Comparison of ENCODE assay signal across 9 mouse cellular contexts in genomic region chr19:56342006-56342405, GRCm38 (mm10). TPM values are rescaled to one million over a fixed set of nuclear protein-coding genes. Genes with fewer than 3 reads are reported as not detected.
DNase-seq lines count a peak whose midpoint lies in the region; ATAC-seq and TF ChIP-seq lines count a peak whose summit lies in the region.
"Had no signal": no experiment of that assay in that cellular context is flagged by ENCODE, and none has a peak within 500 bp of the region (broad histone marks: within the 10 kb centered on the region; RNA-seq: fewer than 3 reads in every experiment).

No protein-coding gene starts in this region.

- H3K4me2 ChIP-seq in heart, embryonic 15.5 days: no peak overlapping the region

- WGBS in lung, adult 2 months: 48% methylated on average over 8 of the region's 8 CpGs
- WGBS in heart, embryonic 15.5 days: 61% methylated on average over 8 of the region's 8 CpGs

- TF ChIP-seq POLR2A in lung, adult 2 months (IDR thresholded peaks at IDR 0.05; ENCODE audit: borderline replicate concordance, extremely low read depth, low read depth, low read length): no peak

- DNase-seq in lung, adult 18-20 months: peak; percentile 11 to 21
- DNase-seq in lung, adult 2 months: no peak
- peak; percentile 15 for DNase-seq in cerebellum, adult 8-10 months
- peak; percentile 61 for DNase-seq in ovary, postnatal 14 days (ENCODE audit: low spot score)
- no peak for DNase-seq in left cerebral cortex, adult 8-10 months (ENCODE audit: low spot score in 2 of 2)
- no peak for DNase-seq in layer of hippocampus, adult 9-10 months (ENCODE audit: low spot score)

- no peak overlapping the region for H3K4me3 ChIP-seq in lung, adult 2 months (replicated peaks; ENCODE audit: extremely low read depth, low read depth, low read length)
- H3K4me3 ChIP-seq in heart, embryonic 15.5 days: no peak overlapping the region
- H3K4me3 ChIP-seq: myocyte had no signal

- no peaks in the 10 kb centered on the region for H3K9me3 ChIP-seq in heart, embryonic 15.5 days (replicated peaks)

- no peak for TF ChIP-seq CTCF in lung, adult 2 months (IDR thresholded peaks at IDR 0.05; ENCODE audit: insufficient read depth, low read length)

- peaks cover 40% of the 10 kb centered on the region for H3K36me3 ChIP-seq in heart, embryonic 15.5 days

- no peak overlapping the region for H3K27ac ChIP-seq in heart, embryonic 15.5 days

- no peaks in the 10 kb centered on the region for H3K4me1 ChIP-seq in lung, adult 2 months (ENCODE audit: control insufficient read depth, insufficient read depth, low read length)
- H3K4me1 ChIP-seq in heart, embryonic 15.5 days (replicated peaks): no peaks in the 10 kb centered on the region

- 0 out of 2 replicates have a peak, but pooled peaks have one; percentile 10 for ATAC-seq in heart, embryonic 15.5 days (replicated peaks; ENCODE audit: insufficient number of reproducible peaks, insufficient read depth, low FRiP score, low read depth)

- no peaks in the 10 kb centered on the region for H3K27me3 ChIP-seq in heart, embryonic 15.5 days

- no peak overlapping the region for H3K9ac ChIP-seq in heart, embryonic 15.5 days

RNA-seq across cellular contexts. Expression of gene Nrap, which starts 47.8 kb away (rescaled TPM):
- 1.3 and 9.4 TPM in 2 replicates for polyA plus RNA-seq in lung, adult 2 months (2012; rRNA removed)
- 37.8 and 43.0 TPM in 2 replicates for polyA plus RNA-seq in heart, embryonic 15.5 days (2015; fragmentation: Nextera tagmentation; extraction: Ambion mirVana)
- 1 to 10 TPM in 1 of 4 experiments, under 1 TPM in 3; 0.72 to 1.1 (median 0.86) TPM for total RNA-seq in left cerebral cortex, adult 8-10 months (2022)

RNA-seq across cellular contexts. Expression of gene Casp7, which starts 54.9 kb away (rescaled TPM):
- polyA plus RNA-seq in lung, adult 2 months (2012; rRNA removed): 14.2 and 17.3 TPM in 2 replicates
- polyA plus RNA-seq in heart, embryonic 15.5 days (2015; fragmentation: Nextera tagmentation; extraction: Ambion mirVana): 25.6 and 28.4 TPM in 2 replicates
- total RNA-seq in left cerebral cortex, adult 8-10 months (2022): 1 to 10 TPM; 3.7 to 4.6 (median 4.0) TPM

RNA-seq across cellular contexts. Expression of gene Habp2, which starts 55.1 kb away (rescaled TPM):
- polyA plus RNA-seq in lung, adult 2 months (2012; rRNA removed): not detected in 2 replicates
- polyA plus RNA-seq in heart, embryonic 15.5 days (2015; fragmentation: Nextera tagmentation; extraction: Ambion mirVana): 2.4 TPM in 2 replicates
- not detected for total RNA-seq in left cerebral cortex, adult 8-10 months (2022)
- total RNA-seq: left cerebral cortex, postnatal 25 days had no signal

Comparison
In these comparisons a context has a peak if more than half of its experiments do, and no peak if none do; other contexts are left out.
1. DNase-seq: peak in lung, adult 18-20 months (2 of 2), cerebellum, adult 8-10 months (single experiment) and ovary, postnatal 14 days (single experiment); none in lung, adult 2 months (single experiment), left cerebral cortex, adult 8-10 months (0 of 2) and layer of hippocampus, adult 9-10 months (single experiment).